Mouse (Mus musculus) retina, postnatal 7 days (tissue): ENCODE measurements around the gene Tmem205.
A peak's percentile ranks its signal among the peaks of the same experiment; 100 is the strongest.

Experiments used
- DNase-seq: peaks from one replicate; pipeline ENCODE4 v3.0.0-alpha.2; 2012; ENCODE audit warnings: low read depth, low spot score

The Tmem205 gene

DNA sequence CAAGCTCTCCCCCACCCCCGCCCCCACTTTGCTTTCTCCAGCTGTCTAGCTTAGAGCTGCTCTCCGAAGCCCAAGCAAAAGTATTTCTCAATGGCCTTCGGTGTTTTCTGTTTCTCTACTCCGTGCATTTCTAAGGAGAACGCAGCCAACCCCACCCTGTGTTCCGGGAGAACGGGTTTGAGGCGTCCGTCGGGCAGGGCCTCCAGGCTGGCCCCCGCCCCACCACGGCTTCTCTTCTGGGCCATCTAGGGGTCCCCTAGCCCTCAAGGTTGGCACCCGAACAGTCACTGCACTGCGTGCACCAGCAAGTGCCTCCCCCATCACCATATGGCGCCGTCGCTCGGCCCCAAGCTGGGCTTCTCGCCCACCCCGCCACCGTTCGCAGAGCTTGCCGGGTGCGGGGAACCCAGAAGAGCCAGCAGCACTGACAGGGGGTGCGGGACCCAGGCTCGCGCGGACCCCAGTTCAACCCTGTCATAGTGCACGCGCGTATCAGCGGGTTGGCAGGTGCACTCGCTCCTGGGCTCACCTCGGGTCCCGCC, 9.8 kb downstream of the Tmem205 start:
- no peak for DNase-seq

GRCm38 (mm10) chr9:21916851-21917492, 10.4 kb downstream of the Tmem205 start:
- no peak for DNase-seq

DNA sequence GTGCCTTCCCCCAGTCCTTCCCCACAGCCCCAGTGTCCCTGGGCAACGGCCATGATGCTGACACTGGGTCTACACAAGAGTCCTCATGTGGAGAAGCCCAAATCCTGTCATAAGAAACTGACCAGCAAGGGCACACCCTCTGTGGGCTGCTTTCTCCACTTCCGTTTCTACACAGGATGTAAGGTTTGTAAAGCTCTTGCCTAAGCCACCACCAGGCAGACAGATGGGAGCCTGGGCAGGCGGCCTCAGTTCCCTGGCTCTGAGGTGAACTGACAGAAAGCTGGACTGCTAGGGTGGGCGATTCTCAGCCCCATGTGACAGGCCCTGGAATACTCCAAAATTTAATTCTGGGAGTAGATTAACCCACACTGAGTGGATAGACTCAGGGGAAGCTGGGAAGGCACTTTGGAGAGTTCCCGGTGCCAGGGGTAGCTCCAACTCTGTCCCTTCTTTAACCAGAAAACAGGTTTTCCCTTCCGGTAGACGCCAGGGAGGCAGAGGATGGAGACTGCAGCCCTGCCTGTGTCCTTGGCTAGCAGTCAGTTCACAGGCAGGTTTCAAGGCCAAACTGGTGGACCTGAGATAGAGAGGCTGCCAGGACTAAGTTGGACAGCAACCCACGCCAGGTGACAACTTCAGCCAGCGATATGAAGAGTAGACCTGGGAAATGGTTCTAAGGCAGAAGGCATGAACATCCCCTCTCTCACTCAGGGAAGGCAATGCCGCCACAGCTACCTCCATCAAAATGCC, 17.7 kb downstream of the Tmem205 start:
- DNase-seq, result no peak

DNA sequence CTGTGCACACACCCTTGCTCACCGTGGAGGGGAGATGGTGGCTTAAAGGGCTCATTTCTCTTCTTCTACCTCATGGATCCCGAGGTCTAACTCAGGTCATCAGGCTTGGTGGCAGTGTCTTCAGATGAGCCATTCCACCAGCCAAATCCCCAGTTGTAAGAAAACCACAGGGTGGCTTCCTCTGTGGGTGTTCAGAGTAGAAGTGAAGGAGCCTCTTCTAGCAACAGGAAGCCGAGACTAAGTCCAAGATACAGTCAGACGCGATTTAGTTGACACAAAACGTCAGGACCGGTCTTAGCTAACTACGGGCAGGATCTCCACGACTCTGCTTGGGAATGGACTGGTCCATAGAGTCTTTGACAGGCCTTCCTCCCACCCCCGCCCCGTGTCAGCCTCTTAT, 19.1 kb downstream of the Tmem205 start:
- no peak for DNase-seq

- DNase-seq, result no peak
Measured at GRCm38 (mm10) chr9:21904031-21904430, 23.3 kb downstream of the Tmem205 start.

- DNase-seq, result peak; percentile 78
Measured at GRCm38 (mm10) chr9:21901223-21901820, 26.0 kb downstream of the Tmem205 start.

- DNase-seq, result no peak
Measured at GRCm38 (mm10) chr9:21889229-21889628, 38.1 kb downstream of the Tmem205 start.

- DNase-seq, result no peak
Measured at GRCm38 (mm10) chr9:21876601-21877000, 50.8 kb downstream of the Tmem205 start.

- no peak for DNase-seq
Measured at GRCm38 (mm10) chr9:21872204-21872603, 55.2 kb downstream of the Tmem205 start.
